Comparison of ENCODE assay signal across 9 mouse cellular contexts in the genomic region with DNA sequence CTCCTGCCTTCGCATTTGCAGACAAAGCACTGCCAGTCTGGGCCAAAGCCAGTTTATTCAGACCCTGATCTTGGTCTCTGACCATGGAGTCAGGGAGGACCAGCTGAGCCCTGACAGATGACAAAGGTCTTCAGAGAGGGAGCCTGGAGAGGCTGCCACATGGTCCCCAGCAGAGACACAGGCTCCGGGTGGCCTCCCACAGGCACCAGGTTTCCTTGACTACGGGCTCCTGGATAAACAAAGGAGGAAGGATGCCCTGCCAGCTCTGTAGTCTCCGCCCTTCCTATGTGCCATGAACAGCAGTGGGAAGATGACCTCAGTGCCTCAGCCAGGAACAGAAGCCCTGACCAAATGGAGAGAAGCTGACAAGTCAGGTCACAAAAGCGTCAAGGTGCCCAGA. TPM values are rescaled to one million over a fixed set of nuclear protein-coding genes. Genes with fewer than 3 reads are reported as not detected.
DNase-seq lines count a peak whose midpoint lies in the region; ATAC-seq and TF ChIP-seq lines count a peak whose summit lies in the region.
"Had no signal": no experiment of that assay in that cellular context is flagged by ENCODE, and none has a peak within 500 bp of the region (broad histone marks: within the 10 kb centered on the region; RNA-seq: fewer than 3 reads in every experiment).

No protein-coding gene starts in this region.

- TF ChIP-seq CTCF in intestine, postnatal 0 days (IDR thresholded peaks at IDR 0.05; ENCODE audit: low read depth): no peak
- TF ChIP-seq CTCF in thymus, adult 2 months (IDR thresholded peaks at IDR 0.05; ENCODE audit: borderline replicate concordance, control insufficient read depth, extremely low read depth, insufficient read depth, low read length, poor library complexity): no peak

- H3K4me3 ChIP-seq in intestine, embryonic 15.5 days (replicated peaks): no peak overlapping the region
- no peak overlapping the region for H3K4me3 ChIP-seq in intestine, postnatal 0 days (ENCODE audit: low read depth, low read length)
- no peak overlapping the region for H3K4me3 ChIP-seq in midbrain, embryonic 11.5 days (ENCODE audit: low read depth, low read length)
- H3K4me3 ChIP-seq in thymus, adult 2 months (ENCODE audit: control insufficient read depth, insufficient read depth, low read length): no peak overlapping the region
- H3K4me3 ChIP-seq: limb, embryonic 13.5 days had no signal

- no peak overlapping the region for H3K27ac ChIP-seq in intestine, embryonic 15.5 days
- no peak overlapping the region for H3K27ac ChIP-seq in intestine, postnatal 0 days (ENCODE audit: low read depth, low read length)
- peak overlapping the region; percentile 25; the same call in 1 of the 2 replicates for H3K27ac ChIP-seq in midbrain, embryonic 11.5 days (ENCODE audit: low read depth, low read length)
- no peak overlapping the region for H3K27ac ChIP-seq in thymus, adult 2 months (ENCODE audit: control insufficient read depth, insufficient read depth, low read length)
- H3K27ac ChIP-seq: limb, embryonic 13.5 days had no signal

- DNase-seq in cerebellum, adult 18-20 months: peak; percentile 81 to 91
- DNase-seq in heart, postnatal 25 days (ENCODE audit: low spot score): peak; percentile 22
- no peak for DNase-seq in midbrain, embryonic 11.5 days (ENCODE audit: low spot score, missing footprints)
- no peak for DNase-seq in spleen, adult 18-20 months
- no peak for DNase-seq in thymus, adult 2 months
- no peak for DNase-seq in thymus, postnatal 36 days

- no peaks in the 10 kb centered on the region for H3K27me3 ChIP-seq in intestine, embryonic 15.5 days (replicated peaks)
- H3K27me3 ChIP-seq in intestine, postnatal 0 days (replicated peaks; ENCODE audit: control insufficient read depth, insufficient read depth, low read length): no peaks in the 10 kb centered on the region
- no peaks in the 10 kb centered on the region for H3K27me3 ChIP-seq in midbrain, embryonic 11.5 days (ENCODE audit: control insufficient read depth, insufficient read depth, low read length)
- no peaks in the 10 kb centered on the region for H3K27me3 ChIP-seq in thymus, adult 2 months (ENCODE audit: control insufficient read depth, insufficient read depth, low read length)
- H3K27me3 ChIP-seq: limb, embryonic 13.5 days had no signal

- WGBS in intestine, embryonic 15.5 days: 50% methylated on average over 5 of the region's 5 CpGs
- 61% methylated on average over 5 of the region's 5 CpGs for WGBS in intestine, postnatal 0 days
- WGBS in midbrain, embryonic 11.5 days: 55% methylated on average over 5 of the region's 5 CpGs
- WGBS in thymus, adult 2 months: 96% methylated on average over 5 of the region's 5 CpGs

- peaks cover 62% of the 10 kb centered on the region for H3K36me3 ChIP-seq in intestine, embryonic 15.5 days
- peaks cover 72% of the 10 kb centered on the region for H3K36me3 ChIP-seq in intestine, postnatal 0 days (ENCODE audit: control insufficient read depth, insufficient read depth)
- peaks cover 33% of the 10 kb centered on the region for H3K36me3 ChIP-seq in midbrain, embryonic 11.5 days (ENCODE audit: control insufficient read depth, insufficient read depth, low read length)
- H3K36me3 ChIP-seq in thymus, adult 2 months (ENCODE audit: control insufficient read depth, insufficient read depth, low read length): peaks cover 72% of the 10 kb centered on the region

- H3K9ac ChIP-seq in intestine, embryonic 15.5 days: no peak overlapping the region
- H3K9ac ChIP-seq in intestine, postnatal 0 days (ENCODE audit: low read depth, low read length): no peak overlapping the region
- no peak overlapping the region for H3K9ac ChIP-seq in midbrain, embryonic 11.5 days (ENCODE audit: low read length)
- H3K9ac ChIP-seq: limb, embryonic 13.5 days had no signal

- intact Hi-C loops in heart, postnatal 25 days (cut with DNase I): no loop called here

- ATAC-seq in intestine, embryonic 15.5 days: peak; percentile 35
- no peak for ATAC-seq in intestine, postnatal 0 days
- ATAC-seq in midbrain, embryonic 11.5 days (ENCODE audit: low FRiP score): peak; percentile 81

- peaks cover under 1% of the 10 kb centered on the region; the same call in 1 of the 2 replicates for H3K4me1 ChIP-seq in intestine, embryonic 15.5 days (replicated peaks)
- H3K4me1 ChIP-seq in intestine, postnatal 0 days (replicated peaks; ENCODE audit: control insufficient read depth, insufficient read depth, low read length): no peaks in the 10 kb centered on the region
- peaks cover 1% of the 10 kb centered on the region for H3K4me1 ChIP-seq in midbrain, embryonic 11.5 days (ENCODE audit: control insufficient read depth, insufficient read depth, low read length)
- no peaks in the 10 kb centered on the region for H3K4me1 ChIP-seq in thymus, adult 2 months (replicated peaks; ENCODE audit: control insufficient read depth, insufficient read depth, low read length)

- H3K9me3 ChIP-seq in intestine, embryonic 15.5 days: no peaks in the 10 kb centered on the region
- no peaks in the 10 kb centered on the region for H3K9me3 ChIP-seq in intestine, postnatal 0 days (ENCODE audit: control insufficient read depth)
- no peaks in the 10 kb centered on the region for H3K9me3 ChIP-seq in midbrain, embryonic 11.5 days (ENCODE audit: control insufficient read depth, low read length)
- H3K9me3 ChIP-seq: limb, embryonic 13.5 days had no signal

- H3K4me2 ChIP-seq in intestine, embryonic 15.5 days (replicated peaks): no peak overlapping the region
- no peak overlapping the region for H3K4me2 ChIP-seq in intestine, postnatal 0 days (replicated peaks; ENCODE audit: low read depth)
- no peak overlapping the region for H3K4me2 ChIP-seq in midbrain, embryonic 11.5 days
- H3K4me2 ChIP-seq: limb, embryonic 13.5 days had no signal

- no peak for TF ChIP-seq POLR2A in thymus, adult 2 months (IDR thresholded peaks at IDR 0.05; ENCODE audit: control insufficient read depth, extremely low read depth, insufficient read depth, low read length, poor library complexity)

RNA-seq across cellular contexts. Expression of a gene that starts 27.1 kb away (rescaled TPM):
- polyA plus RNA-seq in intestine, embryonic 15.5 days (2015; fragmentation: Nextera tagmentation; extraction: Ambion mirVana): 247 and 251 TPM in 2 replicates
- 309 and 318 TPM in 2 replicates for polyA plus RNA-seq in intestine, postnatal 0 days (2015; fragmentation: Nextera tagmentation; extraction: Ambion mirVana)
- total RNA-seq in heart, postnatal 25 days (2021): 100 to 1,000 TPM; 660 to 766 TPM
- 81.3 and 87.0 TPM in 2 replicates for polyA plus RNA-seq in midbrain, embryonic 11.5 days (2014; fragmentation: Nextera tagmentation; extraction: Ambion mirVana)
- 273 and 288 TPM in 2 replicates for polyA plus RNA-seq in thymus, adult 2 months (2012; rRNA removed)

Comparison
In these comparisons a context has a peak if more than half of its experiments do, and no peak if none do; other contexts are left out.
1. DNase-seq: peak in cerebellum, adult 18-20 months (2 of 2) and heart, postnatal 25 days (single experiment); none in midbrain, embryonic 11.5 days (single experiment), spleen, adult 18-20 months (0 of 2), thymus, adult 2 months (single experiment) and thymus, postnatal 36 days (0 of 2).